Mouse (Mus musculus) hindbrain, embryonic 13.5 days (tissue): ENCODE measurements at regions not wholly inside any gene's neighbourhood (a gene's known extent, or its start where the extent isn't known, plus 50 kb on each side); places are given as distances from the start of the nearest gene placed in this dataset.

Experiments
- ATAC-seq: fragments of 200-750 bp; cut with Nextera tagmentation; 2 replicates; pipeline ENCODE4 v1.8.0; 2017; ENCODE audit warnings: moderate TSS enrichment; ENCODE audit not compliant: low FRiP score
- H3K27ac ChIP-seq: fragments of 300-500 bp; sonication (generic); 2 replicates; pipeline ENCODE4 v1.5.1; 2015; ENCODE audit warnings: inconsistent platforms, mild to moderate bottlenecking, moderate library complexity
- H3K27me3 ChIP-seq: fragments of 300-500 bp; sonication (generic); 2 replicates; pipeline ENCODE4 v1.6.1; 2015; ENCODE audit warnings: mild to moderate bottlenecking, inconsistent platforms
- H3K36me3 ChIP-seq: fragments of 300-500 bp; sonication (generic); 2 replicates; pipeline ENCODE4 v1.6.1; 2015; ENCODE audit warnings: mild to moderate bottlenecking, inconsistent platforms
- H3K4me1 ChIP-seq: fragments of 300-500 bp; sonication (generic); replicated peaks from 2 replicates; pipeline ENCODE4 v1.6.1; 2015; ENCODE audit warnings: inconsistent platforms
- H3K4me2 ChIP-seq: fragments of 300-500 bp; sonication (generic); 2 replicates; pipeline ENCODE4 v1.6.1; 2015; ENCODE audit warnings: inconsistent platforms, mild to moderate bottlenecking, moderate library complexity
- H3K4me3 ChIP-seq: fragments of 300-500 bp; sonication (generic); 2 replicates; pipeline ENCODE4 v1.5.1; 2015; ENCODE audit warnings: mild to moderate bottlenecking, inconsistent platforms
- H3K9ac ChIP-seq: fragments of 300-500 bp; sonication (generic); 2 replicates; pipeline ENCODE4 v1.6.1; 2015; ENCODE audit warnings: mild to moderate bottlenecking, inconsistent platforms
- H3K9me3 ChIP-seq: fragments of 300-500 bp; sonication (generic); 2 replicates; pipeline ENCODE4 v1.6.1; 2016; ENCODE audit warnings: inconsistent platforms
- WGBS: fragments of 180-500 bp; shearing (Covaris S2); methylation state at CpG from one replicate; pipeline ENCODE4 v1.1.7; 2015; 5-methylcytosine and 5-hydroxymethylcytosine counted together

DNA sequence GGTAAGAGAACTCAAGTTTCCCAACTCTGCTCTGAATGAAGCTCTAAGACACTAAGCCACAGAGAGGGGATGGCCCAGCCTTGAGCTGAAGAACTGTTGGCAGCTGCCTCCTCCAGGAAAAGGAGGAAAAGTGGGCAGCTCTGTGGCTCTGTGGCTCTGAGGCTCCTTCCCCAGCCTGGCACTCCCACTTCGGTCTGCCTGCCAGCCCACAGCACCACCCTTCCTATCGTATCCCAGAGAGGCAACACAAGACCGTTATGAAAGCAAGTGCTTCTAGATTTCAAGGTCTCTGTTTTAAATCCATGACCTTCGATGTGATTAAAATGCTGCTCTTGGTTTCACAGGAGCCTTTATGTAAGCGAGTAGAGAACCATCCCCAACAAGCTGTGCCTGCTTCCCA, 53.5 kb upstream of the Kcna5 start:
- Histone ChIP-seq H3K4me2 (no peak overlapping the region), H3K36me3 (no peaks in the 10 kb centered on the region), H3K27me3 (no peaks in the 10 kb centered on the region), H3K9ac (no peak overlapping the region), H3K27ac (no peak overlapping the region), H3K4me1 (0 out of 2 replicates have a peak, but pooled peaks cover 3% of the 10 kb centered on the region), H3K4me3 (no peak overlapping the region), H3K9me3 (no peaks in the 10 kb centered on the region)
- 93% methylated on average over 5 of the region's 5 CpGs for WGBS
- ATAC-seq: no peak

GRCm38 (mm10) chr6:126587476-126587875, 52.3 kb upstream of the Kcna5 start:
- Histone ChIP-seq H3K9ac (no peak overlapping the region), H3K27me3 (no peaks in the 10 kb centered on the region), H3K27ac (no peak overlapping the region), H3K9me3 (no peaks in the 10 kb centered on the region), H3K36me3 (no peaks in the 10 kb centered on the region), H3K4me3 (no peak overlapping the region), H3K4me1 (0 out of 2 replicates have a peak, but pooled peaks cover 3% of the 10 kb centered on the region), H3K4me2 (no peak overlapping the region)
- ATAC-seq: no peak
- WGBS: 88% methylated on average over 1 of the region's 1 CpGs

DNA sequence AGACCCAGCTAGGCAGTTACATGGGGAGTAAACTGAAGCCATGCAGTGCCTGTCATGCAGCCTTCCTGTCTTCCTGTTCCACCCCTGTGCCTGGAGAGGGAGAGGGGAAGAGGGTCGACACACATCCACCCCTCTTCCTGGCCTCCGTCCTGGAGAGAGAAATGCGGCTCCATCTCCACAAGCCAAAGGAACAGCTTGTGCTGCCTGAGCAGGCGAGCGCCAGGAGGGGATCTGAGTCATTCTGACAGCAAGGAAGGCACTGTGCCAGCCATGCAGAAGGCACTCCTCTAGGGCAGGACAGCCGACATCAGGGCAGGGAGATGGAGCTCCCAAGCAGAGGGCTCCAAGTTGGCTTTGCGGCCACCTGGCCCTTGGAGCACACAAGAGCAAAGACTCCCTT, 50.6 kb upstream of the Kcna5 start:
- 63% methylated on average over 7 of the region's 7 CpGs for WGBS
- no peak overlapping the region for H3K4me3 ChIP-seq
- no peak overlapping the region for H3K4me2 ChIP-seq
- ATAC-seq: peak; percentile 55
- H3K9ac ChIP-seq: no peak overlapping the region
- H3K27me3 ChIP-seq: no peaks in the 10 kb centered on the region
- no peaks in the 10 kb centered on the region for H3K9me3 ChIP-seq
- no peak overlapping the region for H3K27ac ChIP-seq
- no peaks in the 10 kb centered on the region for H3K36me3 ChIP-seq
- peaks cover 3% of the 10 kb centered on the region; the same call in 1 of the 2 replicates for H3K4me1 ChIP-seq
